Mouse (Mus musculus) heart, adult 18-20 months (tissue): ENCODE data around the gene Gm5157. TPM values are rescaled to one million over a fixed set of nuclear protein-coding genes. Genes with fewer than 3 reads are reported as not detected.
"Not testable (repeated sequence)": the region's sequence is repeated elsewhere in the genome, so short reads cannot be mapped to it uniquely, and the experiment has no call there.

ENCODE experiments used
- DNase-seq, 2 experiments: peaks; one replicate each; pipeline ENCODE4 v3.0.0; 2021 to 2022; ENCODE audit warnings: mixed read lengths in 1 of 2
- long read RNA-seq, 2 experiments: library from polyadenylated mRNA; stranded (forward); transcript quantifications; one replicate each; pipeline ENCODE4 v2.0.0; 2021
- total RNA-seq, 2 experiments: library from RNA; stranded (reverse); gene quantifications; 2 replicates each; pipeline ENCODE4 v1.2.3; 2021

The Gm5157 gene
- not detected for total RNA-seq
- long read RNA-seq, experiment 1 = 0 reads
- long read RNA-seq, experiment 2 = 0 reads

DNA sequence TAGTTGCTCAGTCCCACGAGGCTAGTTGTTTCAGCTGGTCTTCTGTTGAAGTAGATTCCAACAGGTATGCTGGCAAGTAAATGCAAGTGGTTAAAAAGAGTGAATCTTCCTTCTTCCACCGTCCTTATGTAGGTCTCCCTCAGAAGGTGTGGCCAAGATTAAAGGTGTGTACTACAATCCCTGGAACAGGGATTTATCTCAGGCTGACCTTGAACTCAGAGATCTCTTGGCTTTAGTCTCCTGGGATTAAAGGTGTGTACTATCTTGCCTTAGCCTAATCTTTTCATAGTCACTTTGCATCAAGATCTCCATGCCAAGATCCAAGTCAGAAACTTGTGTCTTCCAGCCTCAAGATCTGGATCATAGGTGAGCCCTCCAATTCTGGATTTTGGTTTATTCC, at the start of gene Gm5157:
Gene Gm5157 (minus strand): TSS at position 101 of the 400 bp plus-strand sequence.
- DNase-seq = not testable (repeated sequence)

GRCm38 (mm10) chr7:21161885-21162284, 28.3 kb downstream of the Gm5157 start, which contains the start of gene Vmn1r123:
TSS of gene Vmn1r123 (plus strand) at chr7:21162185.
- DNase-seq = not testable (repeated sequence)

Other genes with a start within 250 kb of the Gm5157 start
- gene Vmn1r119, start 178.0 kb downstream of the Gm5157 start, total RNA-seq = not detected
- not detected for gene Vmn1r120, start 136.6 kb downstream of the Gm5157 start, total RNA-seq
- gene Vmn1r121, start 91.9 kb downstream of the Gm5157 start, total RNA-seq = not detected
- not detected for gene Vmn1r122, start 56.3 kb downstream of the Gm5157 start, total RNA-seq
- gene Vmn1r123, start 28.2 kb downstream of the Gm5157 start, total RNA-seq = not detected
- not detected for gene Vmn1r124, start 70.2 kb upstream of the Gm5157 start, total RNA-seq
- gene Vmn1r125, start 81.8 kb upstream of the Gm5157 start, total RNA-seq = not detected
- not detected for gene Vmn1r126, start 111.0 kb upstream of the Gm5157 start, total RNA-seq
- not detected for gene Vmn1r127, start 129.4 kb upstream of the Gm5157 start, total RNA-seq
- not detected for gene Vmn1r128, start 158.9 kb upstream of the Gm5157 start, total RNA-seq
- not detected for gene Vmn1r129, start 170.9 kb upstream of the Gm5157 start, total RNA-seq
- gene Gm6882, start 242.3 kb upstream of the Gm5157 start, total RNA-seq = not detected